Mouse (Mus musculus) ES-Bruce4 (cell line): ENCODE measurements around the gene 2900011O08Rik. TPM values are rescaled to one million over a fixed set of nuclear protein-coding genes. Genes with fewer than 3 reads are reported as not detected.
"Not testable (repeated sequence)": the region's sequence is repeated elsewhere in the genome, so short reads cannot be mapped to it uniquely, and the experiment has no call there.

Experiments used
- H3K27ac ChIP-seq: 2 replicates; pipeline ENCODE4 v1.5.1; 2012; ENCODE audit warnings: low read length, inconsistent platforms; ENCODE audit not compliant: insufficient read depth
- H3K27me3 ChIP-seq: 2 replicates; pipeline ENCODE4 v1.6.1; 2012; ENCODE audit warnings: mild to moderate bottlenecking, low read length, inconsistent platforms; ENCODE audit not compliant: control insufficient read depth, poor library complexity, insufficient read depth, severe bottlenecking
- H3K36me3 ChIP-seq: 2 replicates; pipeline ENCODE4 v1.6.1; 2012; ENCODE audit warnings: inconsistent platforms, mild to moderate bottlenecking, low read length, moderate library complexity; ENCODE audit not compliant: control insufficient read depth, poor library complexity, insufficient read depth, severe bottlenecking
- H3K4me1 ChIP-seq: one replicate; pipeline ENCODE4 v1.8.1; 2011; ENCODE audit warnings: low read length; ENCODE audit not compliant: control insufficient read depth, insufficient read depth
- H3K4me3 ChIP-seq: 2 replicates; pipeline ENCODE4 v1.5.1; 2011; ENCODE audit warnings: low read depth, mild to moderate bottlenecking, low read length
- H3K9ac ChIP-seq: 2 replicates; pipeline ENCODE4 v1.6.1; 2012; ENCODE audit warnings: low read depth, mild to moderate bottlenecking, inconsistent platforms; ENCODE audit not compliant: poor library complexity, severe bottlenecking
- H3K9me3 ChIP-seq: replicated peaks from 2 replicates; pipeline ENCODE4 v1.6.1; 2012; ENCODE audit warnings: mild to moderate bottlenecking, low read length, inconsistent platforms; ENCODE audit not compliant: control insufficient read depth, poor library complexity, insufficient read depth, severe bottlenecking
- CTCF ChIP-seq: IDR thresholded peaks from one replicate; pipeline ENCODE4 v1.8.1; 2011; ENCODE audit warnings: low read depth, low read length
- EP300 ChIP-seq: IDR thresholded peaks from 2 replicates; pipeline ENCODE4 v1.6.1; 2011; ENCODE audit warnings: low read depth, low read length; ENCODE audit not compliant: insufficient read depth
- POLR2A ChIP-seq: IDR thresholded peaks from one replicate; pipeline ENCODE4 v1.8.1; 2011; ENCODE audit warnings: low read length; ENCODE audit not compliant: insufficient read depth
- polyA plus RNA-seq: library from polyadenylated mRNA; stranded (reverse); fragments of >200 nt; gene quantifications from 2 replicates; pipeline ENCODE4 v1.2.4, GENCODE M21; 2011; ENCODE audit warnings: low read depth; ENCODE audit not compliant: missing spikeins, insufficient read depth, insufficient read length

2900011O08Rik gene
- polyA plus RNA-seq, 1 experiment: 20.0 TPM

DNA sequence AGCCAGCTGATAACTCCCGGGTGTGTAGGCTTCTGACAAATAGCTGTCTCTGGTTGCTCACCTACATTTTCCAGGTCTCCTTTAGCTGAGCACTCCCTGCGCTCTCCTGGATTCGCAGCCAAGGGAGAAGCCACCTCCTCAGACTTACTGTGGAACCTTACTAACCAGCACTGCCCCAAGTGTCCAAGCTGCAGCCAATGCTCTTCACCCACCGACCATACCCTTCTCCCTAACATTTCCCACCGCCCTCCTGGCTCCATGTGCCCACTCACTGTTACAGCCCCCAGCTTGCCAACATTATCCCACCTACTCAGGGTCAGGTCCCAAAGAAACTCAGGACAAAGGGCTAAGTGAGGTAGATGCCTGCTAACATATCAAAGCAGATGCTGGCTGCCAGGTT is 66.7 kb downstream of the 2900011O08Rik start:
- Histone ChIP-seq H3K9ac (no peak overlapping the region), H3K36me3 (no peaks in the 10 kb centered on the region), H3K27ac (no peak overlapping the region), H3K4me1 (no peaks in the 10 kb centered on the region), H3K27me3 (no peaks in the 10 kb centered on the region), H3K4me3 (no peak overlapping the region), H3K9me3 (no peaks in the 10 kb centered on the region)
- TF ChIP-seq POLR2A: no peak
- TF ChIP-seq CTCF: no peak
- TF ChIP-seq EP300: no peak

DNA sequence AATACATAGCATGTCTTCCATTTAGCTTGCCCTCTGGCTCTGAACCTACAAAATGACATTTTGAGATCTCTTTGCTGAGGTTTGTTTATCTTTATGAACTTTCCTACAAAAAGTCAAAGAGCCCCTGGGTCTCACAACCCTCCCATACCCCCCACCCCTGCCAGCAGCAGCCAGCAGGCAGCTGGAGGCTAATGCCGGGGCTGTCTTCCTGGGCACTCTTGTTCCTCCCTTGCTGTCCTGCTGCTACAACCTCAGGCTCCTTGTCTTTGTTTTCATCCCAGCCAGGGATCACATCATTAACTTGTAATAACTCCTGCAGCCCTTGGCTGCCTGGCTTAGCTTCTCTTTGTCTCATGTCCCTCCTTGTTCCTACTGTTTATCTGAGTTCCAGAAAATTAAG is 68.9 kb downstream of the 2900011O08Rik start:
- TF ChIP-seq CTCF: no peak
- TF ChIP-seq EP300: no peak
- TF ChIP-seq POLR2A: no peak
- Histone ChIP-seq H3K4me3 (no peak overlapping the region), H3K27me3 (no peaks in the 10 kb centered on the region), H3K4me1 (no peaks in the 10 kb centered on the region), H3K27ac (no peak overlapping the region), H3K36me3 (no peaks in the 10 kb centered on the region), H3K9me3 (no peaks in the 10 kb centered on the region), H3K9ac (no peak overlapping the region)

DNA sequence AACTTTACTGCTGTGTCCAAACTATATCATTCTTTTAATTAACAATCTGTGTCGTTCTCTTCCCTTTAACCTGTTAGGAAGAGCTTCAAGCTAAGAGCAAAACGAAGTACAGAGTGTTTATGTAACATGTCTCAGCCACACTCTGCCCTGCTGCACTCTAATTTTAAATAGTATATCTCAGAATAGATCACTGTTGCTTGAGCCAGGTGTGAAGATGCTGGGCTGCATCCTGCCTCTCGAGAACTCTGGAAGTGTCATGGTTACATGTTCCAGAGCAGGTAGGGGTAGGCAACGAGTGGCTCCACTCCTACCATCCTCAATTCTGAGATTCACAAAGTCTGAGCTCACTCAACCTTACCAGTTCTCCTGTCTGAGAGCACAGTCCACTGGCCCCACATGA is 70.3 kb downstream of the 2900011O08Rik start:
- H3K27me3 ChIP-seq: no peaks in the 10 kb centered on the region
- no peak overlapping the region for H3K4me3 ChIP-seq
- TF ChIP-seq EP300: no peak
- TF ChIP-seq CTCF: no peak
- no peak for TF ChIP-seq POLR2A
- no peaks in the 10 kb centered on the region for H3K36me3 ChIP-seq
- H3K9me3 ChIP-seq: no peaks in the 10 kb centered on the region
- H3K9ac ChIP-seq: no peak overlapping the region
- no peaks in the 10 kb centered on the region for H3K4me1 ChIP-seq
- H3K27ac ChIP-seq: no peak overlapping the region

DNA sequence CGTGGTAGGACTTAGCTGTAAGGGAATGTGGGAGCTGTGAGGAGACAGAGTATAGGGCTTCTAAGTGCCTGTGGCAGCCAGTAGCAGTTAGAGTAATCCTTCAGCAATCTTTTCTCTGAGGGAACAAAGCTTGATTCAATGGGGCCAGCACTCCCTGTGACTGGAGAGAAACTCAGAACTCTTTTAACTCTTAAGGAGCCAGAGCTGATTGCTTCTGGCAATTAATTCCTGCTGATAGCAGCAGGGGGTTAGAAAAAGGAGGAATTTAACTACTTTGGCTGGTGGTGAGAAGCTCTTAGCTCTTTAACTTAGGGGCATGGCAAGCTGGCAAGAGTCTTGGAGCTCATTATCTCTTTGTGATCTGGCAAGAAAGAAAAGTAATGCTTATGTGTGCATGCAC is 72.1 kb downstream of the 2900011O08Rik start:
- Histone ChIP-seq H3K4me3 (no peak overlapping the region), H3K9me3 (no peaks in the 10 kb centered on the region), H3K4me1 (no peaks in the 10 kb centered on the region), H3K27me3 (no peaks in the 10 kb centered on the region), H3K27ac (no peak overlapping the region), H3K36me3 (no peaks in the 10 kb centered on the region), H3K9ac (no peak overlapping the region)
- TF ChIP-seq EP300 (no peak), CTCF (no peak), POLR2A (no peak)

DNA sequence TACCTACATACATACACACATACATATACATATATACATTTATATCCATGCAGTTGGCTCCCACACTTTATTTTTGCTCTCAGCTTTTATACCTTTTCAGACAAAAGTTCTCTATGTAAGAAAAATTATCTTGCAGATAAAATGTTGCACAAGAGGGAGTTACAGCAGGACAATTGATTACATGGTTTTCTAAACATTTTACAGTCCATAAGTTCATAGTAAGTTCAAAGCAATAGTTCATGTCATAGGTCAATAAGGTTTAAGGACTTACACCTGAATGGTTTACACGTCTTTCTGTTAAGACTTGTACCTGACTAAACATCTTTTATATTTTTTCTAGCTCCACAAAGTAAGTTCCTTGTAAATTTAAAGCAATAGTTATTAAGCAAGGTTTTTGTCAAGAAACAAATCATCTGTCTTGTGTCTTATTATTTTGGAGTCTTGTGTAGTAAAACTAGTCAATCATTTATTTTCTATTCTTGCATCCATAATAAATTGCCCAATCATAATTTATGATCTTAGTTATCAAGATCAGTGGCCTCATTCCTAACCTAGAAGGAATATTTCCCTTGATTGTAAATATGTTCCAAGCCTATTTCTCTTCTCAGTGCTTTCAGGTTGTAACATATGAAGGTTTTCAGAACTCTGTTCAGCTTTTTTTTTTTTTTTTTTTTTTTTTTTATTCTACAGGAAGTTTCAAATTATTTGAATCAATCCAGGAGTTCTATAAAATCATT is 72.9 kb downstream of the 2900011O08Rik start:
- Histone ChIP-seq H3K4me3 (no peak overlapping the region), H3K27ac (no peak overlapping the region), H3K27me3 (no peaks in the 10 kb centered on the region), H3K9ac (no peak overlapping the region), H3K4me1 (no peaks in the 10 kb centered on the region), H3K36me3 (no peaks in the 10 kb centered on the region), H3K9me3 (no peaks in the 10 kb centered on the region)
- no peak for TF ChIP-seq CTCF
- TF ChIP-seq POLR2A: no peak
- TF ChIP-seq EP300: no peak

DNA sequence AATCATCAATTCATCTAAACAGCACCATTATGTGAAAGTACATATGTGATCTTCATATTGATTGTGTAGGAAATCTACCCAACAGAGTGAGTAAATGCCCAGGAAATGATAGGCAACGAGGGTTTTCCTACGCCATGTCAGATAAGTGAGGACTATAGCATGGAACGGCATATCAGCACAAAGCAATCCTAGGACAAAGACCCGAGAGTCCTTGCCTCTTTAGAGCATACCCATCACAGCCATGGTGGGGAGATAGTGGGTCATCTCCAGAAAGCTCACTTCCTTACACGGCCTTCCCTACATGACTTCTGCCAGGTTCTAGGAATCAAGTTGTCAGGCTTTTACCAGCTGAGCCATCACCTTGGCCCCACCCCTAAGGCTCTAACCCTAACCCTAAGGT is 73.5 kb downstream of the 2900011O08Rik start:
- no peak overlapping the region for H3K9ac ChIP-seq
- H3K27me3 ChIP-seq: no peaks in the 10 kb centered on the region
- H3K9me3 ChIP-seq: no peaks in the 10 kb centered on the region
- H3K4me3 ChIP-seq: no peak overlapping the region
- H3K36me3 ChIP-seq: no peaks in the 10 kb centered on the region
- H3K27ac ChIP-seq: no peak overlapping the region
- H3K4me1 ChIP-seq: no peaks in the 10 kb centered on the region
- TF ChIP-seq POLR2A: no peak
- no peak for TF ChIP-seq CTCF
- TF ChIP-seq EP300: no peak

DNA sequence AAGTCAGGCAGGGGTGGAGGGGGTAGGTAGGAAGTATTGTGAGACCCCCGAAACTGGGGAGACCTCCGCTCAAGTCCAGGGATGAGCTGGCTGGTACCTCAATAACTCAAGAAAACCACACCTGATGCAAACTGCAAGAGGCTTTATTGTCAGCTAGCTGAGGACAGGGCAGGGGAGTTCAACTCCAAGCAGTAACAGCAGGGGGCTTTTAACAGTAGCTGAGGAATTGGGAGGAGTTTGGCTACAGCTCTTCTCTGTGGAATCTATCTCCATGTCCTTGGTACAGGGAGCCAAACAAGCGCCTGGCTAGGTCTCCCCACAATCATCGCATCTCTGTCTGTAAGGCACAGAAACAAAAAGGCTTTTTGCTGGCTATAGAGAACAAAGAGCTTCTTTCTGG is 80.2 kb downstream of the 2900011O08Rik start:
- not testable (repeated sequence) for H3K27ac ChIP-seq, H3K36me3 ChIP-seq, H3K4me1 ChIP-seq, H3K9ac ChIP-seq, H3K4me3 ChIP-seq, H3K9me3 ChIP-seq, H3K27me3 ChIP-seq

DNA sequence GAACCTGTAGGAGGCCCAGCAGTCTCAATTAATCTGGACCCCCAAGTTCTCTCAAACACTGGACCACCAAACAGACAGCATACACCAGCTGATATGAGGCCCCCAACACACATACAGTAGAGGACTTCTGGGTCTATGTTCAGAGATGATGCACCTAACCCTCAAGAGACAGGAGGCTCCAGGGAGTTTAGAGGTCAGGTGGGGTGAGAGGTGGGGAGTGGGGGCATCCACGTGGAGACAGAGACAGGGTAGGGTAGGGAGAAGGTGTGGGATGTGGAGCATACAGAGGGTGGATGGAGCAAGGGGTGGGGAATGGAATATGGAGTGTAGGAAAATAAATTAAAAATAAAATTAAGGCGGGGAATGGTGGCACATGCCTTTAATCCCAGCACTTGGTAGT is 82.3 kb downstream of the 2900011O08Rik start:
- not testable (repeated sequence) for H3K4me3 ChIP-seq, H3K36me3 ChIP-seq, H3K9ac ChIP-seq, H3K27me3 ChIP-seq, H3K27ac ChIP-seq, H3K4me1 ChIP-seq, H3K9me3 ChIP-seq
